Mouse (Mus musculus) forebrain, embryonic 13.5 days (tissue): ENCODE measurements around the gene Timm50. TPM values are rescaled to one million over a fixed set of nuclear protein-coding genes. Genes with fewer than 3 reads are reported as not detected.

Experiments used
- ATAC-seq: fragments of 200-750 bp; cut with Nextera tagmentation; 2 replicates; pipeline ENCODE4 v1.8.0; 2017
- H3K27ac ChIP-seq: fragments of 300-500 bp; sonication (generic); 2 replicates; pipeline ENCODE4 v1.5.1; 2015; ENCODE audit warnings: inconsistent platforms, mild to moderate bottlenecking, moderate library complexity
- H3K27me3 ChIP-seq: fragments of 300-500 bp; sonication (generic); 2 replicates; pipeline ENCODE4 v1.6.1; 2015; ENCODE audit warnings: mild to moderate bottlenecking, inconsistent platforms
- H3K36me3 ChIP-seq: fragments of 300-500 bp; sonication (generic); 2 replicates; pipeline ENCODE4 v1.6.1; 2015; ENCODE audit warnings: mild to moderate bottlenecking, inconsistent platforms; ENCODE audit not compliant: poor library complexity, severe bottlenecking
- H3K4me1 ChIP-seq: fragments of 300-500 bp; sonication (generic); 2 replicates; pipeline ENCODE4 v1.6.1; 2015; ENCODE audit warnings: inconsistent platforms
- H3K4me2 ChIP-seq: fragments of 300-500 bp; sonication (generic); 2 replicates; pipeline ENCODE4 v1.6.1; 2015; ENCODE audit warnings: inconsistent platforms, mild to moderate bottlenecking, moderate library complexity
- H3K4me3 ChIP-seq: fragments of 300-500 bp; sonication (generic); 2 replicates; pipeline ENCODE4 v1.5.1; 2015; ENCODE audit warnings: mild to moderate bottlenecking, inconsistent platforms
- H3K9ac ChIP-seq: fragments of 300-500 bp; sonication (generic); 2 replicates; pipeline ENCODE4 v1.6.1; 2015; ENCODE audit warnings: mild to moderate bottlenecking, inconsistent platforms
- H3K9me3 ChIP-seq: fragments of 300-500 bp; sonication (generic); replicated peaks from 2 replicates; pipeline ENCODE4 v1.6.1; 2016; ENCODE audit warnings: inconsistent platforms
- WGBS: fragments of 180-500 bp; shearing (Covaris S2); methylation state at CpG from one replicate; pipeline ENCODE4 v1.1.7; 2015; 5-methylcytosine and 5-hydroxymethylcytosine counted together
- polyA plus RNA-seq: library from polyadenylated mRNA; unstranded; fragments of >200 nt; fragmentation: Nextera tagmentation; extraction: Ambion mirVana; gene quantifications from 2 replicates; pipeline ENCODE4 v1.2.1, GENCODE M21; 2015

Gene Timm50
- polyA plus RNA-seq, 1 experiment from 2014 or later = 168 TPM

- Histone ChIP-seq H3K4me2 (no peak overlapping the region), H3K4me3 (no peak overlapping the region), H3K4me1 (peaks cover 15% of the 10 kb centered on the region), H3K9me3 (no peaks in the 10 kb centered on the region), H3K27me3 (no peaks in the 10 kb centered on the region), H3K9ac (no peak overlapping the region), H3K27ac (no peak overlapping the region), H3K36me3 (peaks cover 13% of the 10 kb centered on the region)
- 89% methylated on average over 13 of the region's 13 CpGs for WGBS
- no peak for ATAC-seq
Measured at GRCm38 (mm10) chr7:28265391-28265790, 46.5 kb downstream of the Timm50 start.

- Histone ChIP-seq H3K27me3 (no peaks in the 10 kb centered on the region), H3K36me3 (no peaks in the 10 kb centered on the region), H3K27ac (no peak overlapping the region), H3K4me2 (no peak overlapping the region), H3K4me1 (peaks cover 4% of the 10 kb centered on the region), H3K9me3 (no peaks in the 10 kb centered on the region), H3K9ac (no peak overlapping the region), H3K4me3 (no peak overlapping the region)
- 10% methylated on average over 15 of the region's 15 CpGs for WGBS
- no peak for ATAC-seq
Measured at GRCm38 (mm10) chr7:28263786-28264185, 48.1 kb downstream of the Timm50 start.

- 49% methylated on average over 5 of the region's 5 CpGs for WGBS
- Histone ChIP-seq H3K9me3 (no peaks in the 10 kb centered on the region), H3K27ac (no peak overlapping the region), H3K27me3 (no peaks in the 10 kb centered on the region), H3K36me3 (no peaks in the 10 kb centered on the region), H3K4me3 (no peak overlapping the region), H3K9ac (no peak overlapping the region), H3K4me2 (no peak overlapping the region), H3K4me1 (no peaks in the 10 kb centered on the region)
- ATAC-seq = no peak
Measured at GRCm38 (mm10) chr7:28262861-28263260, 49.0 kb downstream of the Timm50 start.

Other genes starting within 250 kb of the Timm50 start
- 0.06 and 0.15 TPM in 2 replicates for gene Fcgbp, start 240.8 kb downstream of the Timm50 start, polyA plus RNA-seq
- gene 9530053A07Rik, start 182.6 kb downstream of the Timm50 start, polyA plus RNA-seq = 0.10 and 0.14 TPM in 2 replicates
- gene Fbl, start 142.4 kb downstream of the Timm50 start, polyA plus RNA-seq = 114 and 132 TPM in 2 replicates
- 14.0 and 14.3 TPM in 2 replicates for gene Dyrk1b, start 132.6 kb downstream of the Timm50 start, polyA plus RNA-seq
- 3.3 TPM in 2 replicates for gene Eid2, start 44.2 kb downstream of the Timm50 start, polyA plus RNA-seq
- 30.3 and 31.4 TPM in 2 replicates for gene Eid2b, start 34.3 kb downstream of the Timm50 start, polyA plus RNA-seq
- 0.33 and 0.39 TPM in 2 replicates for gene Selenov, start 20.9 kb downstream of the Timm50 start, polyA plus RNA-seq
- gene Dll3, start 9.8 kb downstream of the Timm50 start, polyA plus RNA-seq = 20.3 and 22.2 TPM in 2 replicates
- 93.4 and 102 TPM in 2 replicates for gene Supt5, start 26.7 kb upstream of the Timm50 start, polyA plus RNA-seq
- 644 and 704 TPM in 2 replicates for gene Rps16, start 38.6 kb upstream of the Timm50 start, polyA plus RNA-seq
- 43.1 and 50.0 TPM in 2 replicates for gene Plekhg2, start 60.5 kb upstream of the Timm50 start, polyA plus RNA-seq
- gene Zfp36, start 68.2 kb upstream of the Timm50 start, polyA plus RNA-seq = 4.5 and 4.8 TPM in 2 replicates
- 49.3 and 51.5 TPM in 2 replicates for gene Med29, start 80.6 kb upstream of the Timm50 start, polyA plus RNA-seq
- gene Paf1, start 80.9 kb upstream of the Timm50 start, polyA plus RNA-seq = 95.4 and 97.1 TPM in 2 replicates
- gene Gmfg, start 125.4 kb upstream of the Timm50 start, polyA plus RNA-seq = 2.5 and 2.8 TPM in 2 replicates
- gene Lrfn1, start 139.9 kb upstream of the Timm50 start, polyA plus RNA-seq = 5.9 and 6.1 TPM in 2 replicates
- not detected in 2 replicates for gene Ifnl2, start 198.4 kb upstream of the Timm50 start, polyA plus RNA-seq
- gene Ifnl3, start 210.8 kb upstream of the Timm50 start, polyA plus RNA-seq = not detected in 2 replicates
- not detected in 2 replicates for gene Sycn, start 228.8 kb upstream of the Timm50 start, polyA plus RNA-seq
- gene Nccrp1, start 235.2 kb upstream of the Timm50 start, polyA plus RNA-seq = not detected in 2 replicates